Mouse (Mus musculus): ENCODE data around the gene Olfr1206.

GRCm38 (mm10) chr2:88862931-88863330 lies at the start of gene Olfr1206:
- TF ChIP-seq POLR2A (IDR thresholded peaks at IDR 0.05; ENCODE audit: borderline replicate concordance, low read depth, low read length) (no peak), CTCF (IDR thresholded peaks at IDR 0.05; ENCODE audit: low read depth, low read length) (no peak)

Data from bone marrow macrophage, adult 2 months (primary cell).